Mouse (Mus musculus): ENCODE data around the gene Irak3. TPM values are rescaled to one million over a fixed set of nuclear protein-coding genes. Genes with fewer than 3 reads are reported as not detected.
"Not testable (repeated sequence)": the region's sequence is repeated elsewhere in the genome, so short reads cannot be mapped to it uniquely, and the experiment has no call there.

Irak3 gene
- total and polyA plus RNA-seq, 2 experiments from 2014 or later, result 0.13 to 0.33 TPM

- 93% methylated on average over 10 of the region's 10 CpGs for WGBS
- Histone ChIP-seq H3K4me1 (ENCODE audit: insufficient read depth) (no peaks in the 10 kb centered on the region), H3K4me2 (ENCODE audit: low read depth) (no peak overlapping the region), H3K9me3 (ENCODE audit: low read length) (no peaks in the 10 kb centered on the region), H3K4me3 (ENCODE audit: low read depth, low read length) (no peak overlapping the region), H3K27ac (ENCODE audit: low read depth, low read length) (no peak overlapping the region), H3K36me3 (ENCODE audit: insufficient read depth) (peaks cover 16% of the 10 kb centered on the region), H3K27me3 (ENCODE audit: insufficient read depth, low read length) (no peaks in the 10 kb centered on the region), H3K9ac (no peak overlapping the region)
- DNase-seq, result no peak
- no peak for TF ChIP-seq CTCF (IDR thresholded peaks at IDR 0.05; ENCODE audit: low read depth)
- ATAC-seq, result no peak
Measured at GRCm38 (mm10) chr10:120218996-120219395, 17.1 kb upstream of the Irak3 start.

- H3K4me3 ChIP-seq (ENCODE audit: low read depth, low read length); H3K9ac ChIP-seq; ATAC-seq; H3K27me3 ChIP-seq (ENCODE audit: insufficient read depth, low read length); H3K9me3 ChIP-seq (ENCODE audit: low read length); DNase-seq; H3K4me2 ChIP-seq (ENCODE audit: low read depth); H3K27ac ChIP-seq (ENCODE audit: low read depth, low read length); H3K4me1 ChIP-seq (ENCODE audit: insufficient read depth): not testable (repeated sequence)
- H3K36me3 ChIP-seq (ENCODE audit: insufficient read depth), result peaks cover 16% of the 10 kb centered on the region
- 83% methylated on average over 1 of the region's 1 CpGs for WGBS
Measured at GRCm38 (mm10) chr10:120217099-120217498, 15.2 kb upstream of the Irak3 start.

- TF ChIP-seq CTCF (IDR thresholded peaks at IDR 0.05; ENCODE audit: low read depth), result no peak
- H3K27me3 ChIP-seq (ENCODE audit: insufficient read depth, low read length), result no peaks in the 10 kb centered on the region
- H3K9me3 ChIP-seq (ENCODE audit: low read length), result no peaks in the 10 kb centered on the region
- DNase-seq, result no peak
- H3K36me3 ChIP-seq (ENCODE audit: insufficient read depth), result no peaks in the 10 kb centered on the region
- no peak overlapping the region for H3K9ac ChIP-seq
- H3K4me1 ChIP-seq (ENCODE audit: insufficient read depth), result no peaks in the 10 kb centered on the region
- no peak overlapping the region for H3K27ac ChIP-seq (ENCODE audit: low read depth, low read length)
- no peak for ATAC-seq
- no peak overlapping the region for H3K4me3 ChIP-seq (ENCODE audit: low read depth, low read length)
- 89% methylated on average over 3 of the region's 3 CpGs for WGBS
- H3K4me2 ChIP-seq (ENCODE audit: low read depth), result peak overlapping the region; percentile 10; the same call in 1 of the 2 replicates
Measured at GRCm38 (mm10) chr10:120210096-120210495, 8.2 kb upstream of the Irak3 start.

- Histone ChIP-seq H3K27me3 (ENCODE audit: insufficient read depth, low read length) (no peaks in the 10 kb centered on the region), H3K4me3 (ENCODE audit: low read depth, low read length) (peak overlapping the region; percentile 66), H3K36me3 (ENCODE audit: insufficient read depth) (no peaks in the 10 kb centered on the region), H3K9me3 (ENCODE audit: low read length) (no peaks in the 10 kb centered on the region), H3K9ac (no peak overlapping the region), H3K27ac (ENCODE audit: low read depth, low read length) (no peak overlapping the region), H3K4me1 (ENCODE audit: insufficient read depth) (no peaks in the 10 kb centered on the region), H3K4me2 (ENCODE audit: low read depth) (peak overlapping the region; percentile 54)
- no peak for TF ChIP-seq CTCF (IDR thresholded peaks at IDR 0.05; ENCODE audit: low read depth)
- ATAC-seq (no peak), DNase-seq (no peak)
- WGBS, result 69% methylated on average over 6 of the region's 6 CpGs
Measured at GRCm38 (mm10) chr10:120209539-120209925, 7.6 kb upstream of the Irak3 start.

GRCm38 (mm10) chr10:120208575-120209538 lies 6.9 kb upstream of the Irak3 start:
- peak overlapping the region; percentile 57; the same call in 1 of the 2 replicates for H3K27ac ChIP-seq (ENCODE audit: low read depth, low read length)
- ATAC-seq (peak; percentile 96), DNase-seq (peak; percentile 91)
- peak overlapping the region; percentile 54 for H3K4me2 ChIP-seq (ENCODE audit: low read depth)
- H3K4me1 ChIP-seq (ENCODE audit: insufficient read depth), result no peaks in the 10 kb centered on the region
- H3K36me3 ChIP-seq (ENCODE audit: insufficient read depth), result no peaks in the 10 kb centered on the region
- 5% methylated on average over 53 of the region's 53 CpGs for WGBS
- peak overlapping the region; percentile 66 for H3K4me3 ChIP-seq (ENCODE audit: low read depth, low read length)
- H3K27me3 ChIP-seq (ENCODE audit: insufficient read depth, low read length), result no peaks in the 10 kb centered on the region
- peak overlapping the region; percentile 70 for H3K9ac ChIP-seq
- H3K9me3 ChIP-seq (ENCODE audit: low read length), result no peaks in the 10 kb centered on the region
- TF ChIP-seq CTCF (IDR thresholded peaks at IDR 0.05; ENCODE audit: low read depth), result peak; percentile 63

- H3K9me3 ChIP-seq (ENCODE audit: low read length), result no peaks in the 10 kb centered on the region
- H3K9ac ChIP-seq, result no peak overlapping the region
- no peak for TF ChIP-seq CTCF (IDR thresholded peaks at IDR 0.05; ENCODE audit: low read depth)
- no peaks in the 10 kb centered on the region for H3K36me3 ChIP-seq (ENCODE audit: insufficient read depth)
- H3K27ac ChIP-seq (ENCODE audit: low read depth, low read length), result no peak overlapping the region
- DNase-seq, result no peak
- H3K4me2 ChIP-seq (ENCODE audit: low read depth), result no peak overlapping the region
- H3K27me3 ChIP-seq (ENCODE audit: insufficient read depth, low read length), result no peaks in the 10 kb centered on the region
- ATAC-seq, result no peak
- no peak overlapping the region for H3K4me3 ChIP-seq (ENCODE audit: low read depth, low read length)
- 90% methylated on average over 8 of the region's 8 CpGs for WGBS
- no peaks in the 10 kb centered on the region for H3K4me1 ChIP-seq (ENCODE audit: insufficient read depth)
Measured at GRCm38 (mm10) chr10:120208015-120208414, 6.1 kb upstream of the Irak3 start.

GRCm38 (mm10) chr10:120204591-120205210 lies 2.8 kb upstream of the Irak3 start:
- DNase-seq (no peak), ATAC-seq (no peak)
- no peak for TF ChIP-seq CTCF (IDR thresholded peaks at IDR 0.05; ENCODE audit: low read depth)
- Histone ChIP-seq H3K9me3 (ENCODE audit: low read length) (no peaks in the 10 kb centered on the region), H3K4me3 (ENCODE audit: low read depth, low read length) (no peak overlapping the region), H3K4me2 (ENCODE audit: low read depth) (no peak overlapping the region), H3K27me3 (ENCODE audit: insufficient read depth, low read length) (peaks cover 10% of the 10 kb centered on the region), H3K4me1 (ENCODE audit: insufficient read depth) (no peaks in the 10 kb centered on the region), H3K9ac (no peak overlapping the region), H3K27ac (ENCODE audit: low read depth, low read length) (no peak overlapping the region), H3K36me3 (ENCODE audit: insufficient read depth) (no peaks in the 10 kb centered on the region)
- 88% methylated on average over 13 of the region's 13 CpGs for WGBS
